Mouse (Mus musculus): Measurements from ENCODE around the gene Gtf2ird2.

GRCm38 (mm10) chr5:134227574-134228248 lies 43.9 kb downstream of the Gtf2ird2 start:
- peak; percentile 13; the same call in 1 of the 2 replicates for TF ChIP-seq CTCF (IDR thresholded peaks at IDR 0.05; ENCODE audit: insufficient read depth, low read depth, low read length)
- TF ChIP-seq POLR2A (IDR thresholded peaks at IDR 0.05; ENCODE audit: insufficient read depth, low read depth, low read length) = no peak

Measured in olfactory bulb, adult 2 months (tissue).